27 mouse cellular contexts compared by ENCODE assay signal in genomic region chr17:48366806-48367205, GRCm38 (mm10). TPM values are rescaled to one million over a fixed set of nuclear protein-coding genes. Genes with fewer than 3 reads are reported as not detected.
A peak's percentile ranks its signal among the peaks of the same experiment; 100 is the strongest.
DNase-seq lines count a peak whose midpoint lies in the region; ATAC-seq and TF ChIP-seq lines count a peak whose summit lies in the region.
"Had no signal": no experiment of that assay in that cellular context is flagged by ENCODE, and none has a peak within 500 bp of the region (broad histone marks: within the 10 kb centered on the region; RNA-seq: fewer than 3 reads in every experiment).

No protein-coding gene starts in this region.

- no peak overlapping the region for H3K9ac ChIP-seq in stomach, postnatal 0 days (ENCODE audit: low read length)
- H3K9ac ChIP-seq in midbrain, embryonic 13.5 days (replicated peaks) = no peak overlapping the region
- H3K9ac ChIP-seq: embryonic facial prominence, embryonic 12.5 days; forebrain, embryonic 12.5 days; forebrain, embryonic 15.5 days; forebrain, postnatal 0 days had no signal

- peaks cover 96% of the 10 kb centered on the region for H3K36me3 ChIP-seq in megakaryocyte, embryonic 14.5 days (replicated peaks; ENCODE audit: low read length)
- no peaks in the 10 kb centered on the region for H3K36me3 ChIP-seq in stomach, postnatal 0 days (ENCODE audit: control insufficient read depth, insufficient read depth, low read length)
- no peaks in the 10 kb centered on the region for H3K36me3 ChIP-seq in midbrain, embryonic 13.5 days
- H3K36me3 ChIP-seq: embryonic facial prominence, embryonic 12.5 days; forebrain, embryonic 10.5 days; forebrain, embryonic 12.5 days; forebrain, embryonic 15.5 days had no signal

- H3K4me2 ChIP-seq in stomach, postnatal 0 days (replicated peaks; ENCODE audit: low read depth) = no peak overlapping the region
- H3K4me2 ChIP-seq in midbrain, embryonic 13.5 days (replicated peaks) = no peak overlapping the region
- H3K4me2 ChIP-seq: embryonic facial prominence, embryonic 12.5 days; forebrain, embryonic 12.5 days; forebrain, embryonic 15.5 days had no signal

- H3K27me3 ChIP-seq in megakaryocyte, embryonic 14.5 days (replicated peaks) = no peaks in the 10 kb centered on the region
- H3K27me3 ChIP-seq in stomach, postnatal 0 days (ENCODE audit: control insufficient read depth, insufficient read depth, low read length) = no peaks in the 10 kb centered on the region
- H3K27me3 ChIP-seq in midbrain, embryonic 13.5 days = no peaks in the 10 kb centered on the region
- H3K27me3 ChIP-seq: embryonic facial prominence, embryonic 12.5 days; forebrain, embryonic 12.5 days; forebrain, embryonic 15.5 days; Patski had no signal

- intact Hi-C loops in left cerebral cortex, postnatal 36 days (cut with DNase I) = no loop called here

- no peak for TF ChIP-seq EP300 in stomach, postnatal 0 days (optimal IDR thresholded peaks at IDR 0.05)

- TF ChIP-seq CTCF in stomach, postnatal 0 days (IDR thresholded peaks at IDR 0.05; ENCODE audit: low read depth) = no peak

- WGBS in stomach, postnatal 0 days = 72% methylated on average over 5 of the region's 5 CpGs
- 93% methylated on average over 5 of the region's 5 CpGs for WGBS in midbrain, embryonic 13.5 days

- peak overlapping the region; percentile 1 for H3K4me3 ChIP-seq in megakaryocyte, embryonic 14.5 days (replicated peaks)
- no peak overlapping the region for H3K4me3 ChIP-seq in stomach, postnatal 0 days (ENCODE audit: low read depth, low read length)
- H3K4me3 ChIP-seq in midbrain, embryonic 13.5 days (replicated peaks) = no peak overlapping the region
- H3K4me3 ChIP-seq: embryonic facial prominence, embryonic 12.5 days; forebrain, embryonic 10.5 days; forebrain, embryonic 12.5 days; forebrain, embryonic 15.5 days had no signal

- peaks cover 70% of the 10 kb centered on the region for H3K4me1 ChIP-seq in megakaryocyte, embryonic 14.5 days
- no peaks in the 10 kb centered on the region for H3K4me1 ChIP-seq in stomach, postnatal 0 days (replicated peaks; ENCODE audit: control insufficient read depth, insufficient read depth)
- H3K4me1 ChIP-seq in midbrain, embryonic 13.5 days (replicated peaks) = no peaks in the 10 kb centered on the region
- H3K4me1 ChIP-seq: embryonic facial prominence, embryonic 12.5 days had no signal

- no peaks in the 10 kb centered on the region for H3K9me3 ChIP-seq in megakaryocyte, embryonic 14.5 days
- no peaks in the 10 kb centered on the region for H3K9me3 ChIP-seq in stomach, postnatal 0 days (ENCODE audit: control insufficient read depth, low read length)
- no peaks in the 10 kb centered on the region for H3K9me3 ChIP-seq in midbrain, embryonic 13.5 days
- H3K9me3 ChIP-seq: embryonic facial prominence, embryonic 12.5 days; forebrain, embryonic 10.5 days; forebrain, embryonic 12.5 days; forebrain, embryonic 15.5 days had no signal

- DNase-seq in 3T3-L1 (ENCODE audit: low read depth, low spot score) (peak; percentile 84), adipocyte (ENCODE audit: low spot score) (peak; percentile 36)
- DNase-seq in stomach, postnatal 0 days (ENCODE audit: low spot score) = no peak
- no peak for DNase-seq in lung, postnatal 36 days
- DNase-seq in left cerebral cortex, postnatal 36 days (ENCODE audit: low spot score in 2 of 2) = no peak
- DNase-seq: adrenal gland, adult 2 months; adrenal gland, postnatal 10 days; adrenal gland, postnatal 25 days; cerebellum, adult 11 months; cerebellum, adult 18-20 months; cerebellum, adult 8-10 months; cerebellum, adult 9-11 months; cerebellum, postnatal 14 days; cerebellum, postnatal 36 days; embryo, embryonic 11 days; forebrain, postnatal 0 days had no signal

- no peak overlapping the region for H3K27ac ChIP-seq in stomach, postnatal 0 days (replicated peaks)
- H3K27ac ChIP-seq in midbrain, embryonic 13.5 days = no peak overlapping the region
- H3K27ac ChIP-seq: embryonic facial prominence, embryonic 12.5 days; forebrain, embryonic 10.5 days; forebrain, embryonic 12.5 days; forebrain, embryonic 15.5 days had no signal

- ATAC-seq in megakaryocyte, adult 5-6 weeks (ENCODE audit: poor library complexity, severe bottlenecking) = no peak
- ATAC-seq in stomach, postnatal 0 days (ENCODE audit: low FRiP score, low TSS enrichment) = peak; percentile 54; the same call in 1 of the 2 replicates
- no peak for ATAC-seq in midbrain, embryonic 13.5 days
- ATAC-seq: activated CD4-positive, CD25-positive, alpha-beta regulatory T cell, adult 4 months; forebrain, embryonic 15.5 days; forebrain, postnatal 0 days; Patski had no signal

RNA-seq across cellular contexts. Expression of gene Treml1, which starts 7.1 kb away (rescaled TPM):
- polyA plus RNA-seq in megakaryocyte, embryonic 14.5 days (2012; ENCODE audit: insufficient read depth, low replicate concordance) = 538 and 669 TPM in 2 replicates
- total RNA-seq in megakaryocyte, adult 5-6 weeks (2015) = 0.29 and 0.39 TPM in 2 replicates
- 0.40 TPM in 1 of 2 replicates, not detected in the other for total RNA-seq in megakaryocyte, adult 5-6 weeks (2017)
- not detected in 2 replicates for polyA plus RNA-seq in stomach, postnatal 0 days (2015; fragmentation: Nextera tagmentation; extraction: Ambion mirVana)
- 0.59 and 0.80 TPM in 2 replicates for polyA plus RNA-seq in midbrain, embryonic 13.5 days (2015; fragmentation: Nextera tagmentation; extraction: Ambion mirVana)
- under 1 TPM; 0.54 to 0.82 TPM for total RNA-seq in left cerebral cortex, postnatal 36 days (2021)
- total RNA-seq: adrenal gland, postnatal 25 days; forebrain, postnatal 0 days had no signal
- polyA plus RNA-seq: activated CD4-positive, CD25-positive, alpha-beta regulatory T cell, adult 4 months; C2C12; forebrain, postnatal 0 days; Patski had no signal

RNA-seq across cellular contexts. Expression of gene Trem2, which starts 20.6 kb away (rescaled TPM):
- 45.6 and 176 TPM in 2 replicates for polyA plus RNA-seq in megakaryocyte, embryonic 14.5 days (2012; ENCODE audit: insufficient read depth, low replicate concordance)
- 50.6 and 58.3 TPM in 2 replicates for total RNA-seq in megakaryocyte, adult 5-6 weeks (2015)
- total RNA-seq in megakaryocyte, adult 5-6 weeks (2017) = 85.8 and 90.5 TPM in 2 replicates
- 3.5 and 4.2 TPM in 2 replicates for polyA plus RNA-seq in stomach, postnatal 0 days (2015; fragmentation: Nextera tagmentation; extraction: Ambion mirVana)
- 2.8 and 3.1 TPM in 2 replicates for polyA plus RNA-seq in midbrain, embryonic 13.5 days (2015; fragmentation: Nextera tagmentation; extraction: Ambion mirVana)
- 10 to 100 TPM in 1 of 2 experiments, 1 to 10 TPM in 1; 7.8 to 13.0 TPM for total RNA-seq in left cerebral cortex, postnatal 36 days (2021)
- total RNA-seq: common myeloid progenitor, adult 5-6 weeks had no signal
- polyA plus RNA-seq: activated CD4-positive, CD25-positive, alpha-beta regulatory T cell, adult 4 months; C2C12 had no signal

RNA-seq across cellular contexts. Expression of gene Nfya, which starts 42.9 kb away (rescaled TPM):
- polyA plus RNA-seq in megakaryocyte, embryonic 14.5 days (2012; ENCODE audit: insufficient read depth, low replicate concordance) = 12.7 and 14.4 TPM in 2 replicates
- 83.3 and 85.2 TPM in 2 replicates for total RNA-seq in megakaryocyte, adult 5-6 weeks (2015)
- total RNA-seq in megakaryocyte, adult 5-6 weeks (2017) = 32.8 and 47.1 TPM in 2 replicates
- polyA plus RNA-seq in stomach, postnatal 0 days (2015; fragmentation: Nextera tagmentation; extraction: Ambion mirVana) = 3.0 and 3.5 TPM in 2 replicates
- 14.2 and 15.9 TPM in 2 replicates for polyA plus RNA-seq in midbrain, embryonic 13.5 days (2015; fragmentation: Nextera tagmentation; extraction: Ambion mirVana)
- 10 to 100 TPM; 25.4 to 27.9 TPM for total RNA-seq in left cerebral cortex, postnatal 36 days (2021)

RNA-seq across cellular contexts. Expression of gene Oard1, which starts 43.0 kb away (rescaled TPM):
- polyA plus RNA-seq in megakaryocyte, embryonic 14.5 days (2012; ENCODE audit: insufficient read depth, low replicate concordance) = 4.4 and 14.6 TPM in 2 replicates
- total RNA-seq in megakaryocyte, adult 5-6 weeks (2015) = 40.3 and 42.5 TPM in 2 replicates
- 52.8 and 53.3 TPM in 2 replicates for total RNA-seq in megakaryocyte, adult 5-6 weeks (2017)
- 42.3 and 43.8 TPM in 2 replicates for polyA plus RNA-seq in stomach, postnatal 0 days (2015; fragmentation: Nextera tagmentation; extraction: Ambion mirVana)
- polyA plus RNA-seq in midbrain, embryonic 13.5 days (2015; fragmentation: Nextera tagmentation; extraction: Ambion mirVana) = 65.6 and 67.0 TPM in 2 replicates
- total RNA-seq in left cerebral cortex, postnatal 36 days (2021) = 10 to 100 TPM; 10.9 to 13.0 TPM

RNA-seq across cellular contexts. Expression of gene B430306N03Rik, which starts 50.9 kb away (rescaled TPM):
- 0.94 TPM in 1 of 2 replicates, not detected in the other for polyA plus RNA-seq in megakaryocyte, embryonic 14.5 days (2012; ENCODE audit: insufficient read depth, low replicate concordance)
- 68.9 and 78.4 TPM in 2 replicates for total RNA-seq in megakaryocyte, adult 5-6 weeks (2015)
- total RNA-seq in megakaryocyte, adult 5-6 weeks (2017) = 34.0 and 39.6 TPM in 2 replicates
- polyA plus RNA-seq in stomach, postnatal 0 days (2015; fragmentation: Nextera tagmentation; extraction: Ambion mirVana) = 0.18 and 0.21 TPM in 2 replicates
- polyA plus RNA-seq in midbrain, embryonic 13.5 days (2015; fragmentation: Nextera tagmentation; extraction: Ambion mirVana) = 0.13 TPM in 1 of 2 replicates, not detected in the other
- total RNA-seq in left cerebral cortex, postnatal 36 days (2021) = under 1 TPM in 1 of 2 experiments, not detected in 1; 0.07 TPM
- polyA plus RNA-seq: C2C12; forebrain, embryonic 12.5 days had no signal

Comparison
In these comparisons a context has a peak if more than half of its experiments do, and no peak if none do; other contexts are left out.
1. DNase-seq: peak in 3T3-L1 (single experiment) and adipocyte (single experiment); none in stomach, postnatal 0 days (single experiment), lung, postnatal 36 days (single experiment) and left cerebral cortex, postnatal 36 days (0 of 2).
2. RNA of gene Treml1, which starts 7.1 kb away (polyA plus RNA-seq): 538 to 669 TPM in megakaryocyte, embryonic 14.5 days; 0.59 to 0.80 TPM in midbrain, embryonic 13.5 days and not detected in stomach, postnatal 0 days; every median in the first group is over 100 times any median in the second.